In genomic region chr10:75833456-75834080, GRCm38 (mm10) we compare ENCODE assay signal across 8 mouse cellular contexts. TPM values are rescaled to one million over a fixed set of nuclear protein-coding genes. Genes with fewer than 3 reads are reported as not detected.
DNase-seq lines count a peak whose midpoint lies in the region; ATAC-seq and TF ChIP-seq lines count a peak whose summit lies in the region.

No protein-coding gene starts in this region.

- no peaks in the 10 kb centered on the region for H3K79me2 ChIP-seq in liver, adult 2 months (ENCODE audit: control insufficient read depth, insufficient read depth, low read length)
- no peaks in the 10 kb centered on the region for H3K79me2 ChIP-seq in heart, adult 2 months (replicated peaks; ENCODE audit: control insufficient read depth, insufficient read depth, low read length)

- 7% methylated on average over 21 of the region's 21 CpGs for WGBS in liver, adult 2 months
- WGBS in heart, adult 2 months, result 21% methylated on average over 21 of the region's 21 CpGs
- WGBS in stomach, embryonic 15.5 days, result 12% methylated on average over 21 of the region's 21 CpGs

- DNase-seq in liver, adult 2 months (ENCODE audit: extremely low read depth, low read depth, low spot score), result peak; percentile 44
- no peak for DNase-seq in liver
- DNase-seq in heart, adult 2 months, result peak; percentile 51 to 61
- peak; percentile 29 to 38 for DNase-seq in kidney, adult 8-10 months
- DNase-seq in lung, postnatal 10 days, result peak; percentile 55
- no peak for DNase-seq in left cerebral cortex, adult 11 months (ENCODE audit: low spot score)
- no peak for DNase-seq in left cerebral cortex, postnatal 14 days (ENCODE audit: low spot score in 2 of 2)

- H3K9me3 ChIP-seq in stomach, embryonic 15.5 days, result no peaks in the 10 kb centered on the region

- no peaks in the 10 kb centered on the region for H3K27me3 ChIP-seq in liver, adult 2 months (ENCODE audit: control insufficient read depth, insufficient read depth, low read length)
- H3K27me3 ChIP-seq in heart, adult 2 months (ENCODE audit: control insufficient read depth, insufficient read depth, low read length), result no peaks in the 10 kb centered on the region
- no peaks in the 10 kb centered on the region for H3K27me3 ChIP-seq in stomach, embryonic 15.5 days (replicated peaks)

- peak overlapping the region; percentile 67 for H3K9ac ChIP-seq in liver, adult 2 months (ENCODE audit: low read depth, low read length)
- H3K9ac ChIP-seq in heart, adult 2 months (ENCODE audit: low read depth, low read length), result peak overlapping the region; percentile 57
- peak overlapping the region; percentile 22; the same call in 1 of the 2 replicates for H3K9ac ChIP-seq in stomach, embryonic 15.5 days

- ATAC-seq in stomach, embryonic 15.5 days (ENCODE audit: insufficient read depth, low FRiP score, low read depth), result no peak

- no peak for TF ChIP-seq CTCF in liver, adult 2 months (IDR thresholded peaks at IDR 0.05; ENCODE audit: low read depth, low read length)
- TF ChIP-seq CTCF in heart, adult 2 months (IDR thresholded peaks at IDR 0.05), result no peak

- H3K36me3 ChIP-seq in liver, adult 2 months (ENCODE audit: control insufficient read depth, insufficient read depth, low read length), result no peaks in the 10 kb centered on the region
- H3K36me3 ChIP-seq in heart, adult 2 months (ENCODE audit: control insufficient read depth, insufficient read depth, low read length), result no peaks in the 10 kb centered on the region
- no peaks in the 10 kb centered on the region for H3K36me3 ChIP-seq in stomach, embryonic 15.5 days

- H3K4me1 ChIP-seq in liver, adult 2 months (ENCODE audit: control insufficient read depth, insufficient read depth, low read length), result peaks cover 8% of the 10 kb centered on the region; the same call in 1 of the 2 replicates
- H3K4me1 ChIP-seq in heart, adult 2 months (ENCODE audit: control insufficient read depth, insufficient read depth, low read length), result peaks cover 4% of the 10 kb centered on the region
- H3K4me1 ChIP-seq in stomach, embryonic 15.5 days, result peaks cover 15% of the 10 kb centered on the region

- peak overlapping the region; percentile 82 for H3K4me2 ChIP-seq in stomach, embryonic 15.5 days

- no peak for TF ChIP-seq POLR2A in liver, adult 2 months (IDR thresholded peaks at IDR 0.05; ENCODE audit: extremely low read depth, insufficient read depth, low read length)
- TF ChIP-seq POLR2A in heart, adult 2 months (IDR thresholded peaks at IDR 0.05; ENCODE audit: insufficient read depth, low read depth, low read length), result no peak

- intact Hi-C loops in heart, adult 2 months (cut with DNase I), result loop anchor here (2.0 to 5.0 kb wide), 3 partner anchors 19 to 51 kb away; partner anchors contain the start of genes Gm20441 and Gstt3
- intact Hi-C loops in left cerebral cortex, postnatal 14 days (cut with DNase I), result no loop called here

- peak overlapping the region; percentile 86 for H3K27ac ChIP-seq in liver, adult 2 months (replicated peaks; ENCODE audit: insufficient read depth, low read depth, low read length)
- H3K27ac ChIP-seq in heart, adult 2 months, result peak overlapping the region; percentile 81
- peak overlapping the region; percentile 77 for H3K27ac ChIP-seq in stomach, embryonic 15.5 days

- peak overlapping the region; percentile 60 for H3K4me3 ChIP-seq in liver, adult 2 months (ENCODE audit: insufficient read depth, low read depth, low read length)
- H3K4me3 ChIP-seq in heart, adult 2 months, result peak overlapping the region; percentile 48
- H3K4me3 ChIP-seq in stomach, embryonic 15.5 days (replicated peaks), result peak overlapping the region; percentile 48

- no peak for TF ChIP-seq EP300 in heart, adult 2 months (IDR thresholded peaks at IDR 0.05; ENCODE audit: insufficient read depth, low read depth, low read length)

RNA-seq across cellular contexts. Expression of gene Gstt2, which starts 3.7 kb away (rescaled TPM):
- 253 and 308 TPM in 2 replicates for total RNA-seq in liver, adult 2 months (2014; rRNA removed)
- 357 and 830 TPM in 2 replicates for polyA plus RNA-seq in liver, adult 2 months (2012; rRNA removed)
- 10 to 100 TPM in 1 of 2 experiments, 1 to 10 TPM in 1; 8.0 to 12.8 TPM for total RNA-seq in heart, adult 2 months (2021)
- polyA plus RNA-seq in heart, adult 2 months (2012; rRNA removed), result 53.4 and 69.1 TPM in 2 replicates
- polyA plus RNA-seq in stomach, embryonic 15.5 days (2015; fragmentation: Nextera tagmentation; extraction: Ambion mirVana), result 54.8 and 58.7 TPM in 2 replicates
- total RNA-seq in left cerebral cortex, postnatal 14 days (2021), result 1 to 10 TPM; 4.1 to 4.5 TPM

RNA-seq across cellular contexts. Expression of gene Gstt4, which starts 11.2 kb away (rescaled TPM):
- 0.09 TPM in 1 of 2 replicates, not detected in the other for total RNA-seq in liver, adult 2 months (2014; rRNA removed)
- polyA plus RNA-seq in liver, adult 2 months (2012; rRNA removed), result not detected in 2 replicates
- not detected for total RNA-seq in heart, adult 2 months (2021)
- 0.29 and 0.44 TPM in 2 replicates for polyA plus RNA-seq in heart, adult 2 months (2012; rRNA removed)
- polyA plus RNA-seq in stomach, embryonic 15.5 days (2015; fragmentation: Nextera tagmentation; extraction: Ambion mirVana), result not detected in 2 replicates
- total RNA-seq in left cerebral cortex, postnatal 14 days (2021), result not detected

RNA-seq across cellular contexts. Expression of gene Mif, which starts 26.5 kb away (rescaled TPM):
- 211 and 380 TPM in 2 replicates for total RNA-seq in liver, adult 2 months (2014; rRNA removed)
- 1,030 and 1,462 TPM in 2 replicates for polyA plus RNA-seq in liver, adult 2 months (2012; rRNA removed)
- total RNA-seq in heart, adult 2 months (2021), result 100 to 1,000 TPM; 200 to 220 TPM
- polyA plus RNA-seq in heart, adult 2 months (2012; rRNA removed), result 375 and 556 TPM in 2 replicates
- polyA plus RNA-seq in stomach, embryonic 15.5 days (2015; fragmentation: Nextera tagmentation; extraction: Ambion mirVana), result 1,866 and 1,981 TPM in 2 replicates
- total RNA-seq in left cerebral cortex, postnatal 14 days (2021), result 100 to 1,000 TPM; 690 to 714 TPM

RNA-seq across cellular contexts. Expression of gene Gstt1, which starts 35.2 kb away (rescaled TPM):
- total RNA-seq in liver, adult 2 months (2014; rRNA removed), result 458 and 622 TPM in 2 replicates
- 1,012 and 1,223 TPM in 2 replicates for polyA plus RNA-seq in liver, adult 2 months (2012; rRNA removed)
- 10 to 100 TPM; 15.8 to 16.8 TPM for total RNA-seq in heart, adult 2 months (2021)
- 52.1 and 58.5 TPM in 2 replicates for polyA plus RNA-seq in heart, adult 2 months (2012; rRNA removed)
- 17.9 and 21.3 TPM in 2 replicates for polyA plus RNA-seq in stomach, embryonic 15.5 days (2015; fragmentation: Nextera tagmentation; extraction: Ambion mirVana)
- total RNA-seq in left cerebral cortex, postnatal 14 days (2021), result 1 to 10 TPM; 3.0 to 4.7 TPM

RNA-seq across cellular contexts. Expression of gene Gstt3, which starts 52.4 kb away (rescaled TPM):
- 126 and 181 TPM in 2 replicates for total RNA-seq in liver, adult 2 months (2014; rRNA removed)
- 198 and 213 TPM in 2 replicates for polyA plus RNA-seq in liver, adult 2 months (2012; rRNA removed)
- total RNA-seq in heart, adult 2 months (2021), result 1 to 10 TPM; 2.9 to 5.7 TPM
- 7.1 and 9.0 TPM in 2 replicates for polyA plus RNA-seq in heart, adult 2 months (2012; rRNA removed)
- polyA plus RNA-seq in stomach, embryonic 15.5 days (2015; fragmentation: Nextera tagmentation; extraction: Ambion mirVana), result 42.1 and 43.5 TPM in 2 replicates
- total RNA-seq in left cerebral cortex, postnatal 14 days (2021), result 1 to 10 TPM; 1.5 to 1.7 TPM

Comparison
In these comparisons a context has a peak if more than half of its experiments do, and no peak if none do; other contexts are left out.
1. DNase-seq: peak in liver, adult 2 months (single experiment), heart, adult 2 months (2 of 2), kidney, adult 8-10 months (2 of 2) and lung, postnatal 10 days (single experiment); none in liver (single experiment), left cerebral cortex, adult 11 months (single experiment) and left cerebral cortex, postnatal 14 days (0 of 2).
2. RNA of gene Gstt2, which starts 3.7 kb away (total RNA-seq): 253 to 308 TPM in liver, adult 2 months; 8.0 to 12.8 TPM in heart, adult 2 months and 4.1 to 4.5 TPM in left cerebral cortex, postnatal 14 days; every median in the first group is over 10 times any median in the second.
3. Peak in every context shown above with its lines, with median percentiles within 50 percentile points of each other: H3K27ac ChIP-seq, H3K4me3 ChIP-seq and H3K9ac ChIP-seq.